Mouse (Mus musculus) heart, adult 9 months (tissue): ENCODE data around the gene Gnai2.

Experiments used
- DNase-seq, 2 experiments: peaks; one replicate each; pipeline ENCODE4 v3.0.0; 2022; ENCODE audit warnings: low spot score in 2 of 2

Gene Gnai2

GRCm38 (mm10) chr9:107609433-107609830 is 25.7 kb downstream of the Gnai2 start:
- DNase-seq, result no peak

- DNase-seq, result no peak
These were observed 26.3 kb downstream of the Gnai2 start, which contains the start of gene Sema3b for GRCm38 (mm10) chr9:107608741-107609432. TSS of gene Sema3b (minus strand) at chr9:107609229.

GRCm38 (mm10) chr9:107607653-107608245 is 27.4 kb downstream of the Gnai2 start:
- DNase-seq, result no peak

- DNase-seq, result no peak
These were observed 28.1 kb downstream of the Gnai2 start for GRCm38 (mm10) chr9:107607036-107607435.

GRCm38 (mm10) chr9:107606591-107606990 is 28.6 kb downstream of the Gnai2 start:
- no peak for DNase-seq

- no peak for DNase-seq
These were observed 30.0 kb downstream of the Gnai2 start for GRCm38 (mm10) chr9:107605041-107605661.

- no peak for DNase-seq
These were observed 31.9 kb downstream of the Gnai2 start for GRCm38 (mm10) chr9:107603251-107603650.

GRCm38 (mm10) chr9:107602068-107602648 is 33.0 kb downstream of the Gnai2 start:
- peak; percentile 84 to 91 for DNase-seq

GRCm38 (mm10) chr9:107601275-107601674 is 33.9 kb downstream of the Gnai2 start:
- no peak for DNase-seq

- no peak for DNase-seq
These were observed 34.4 kb downstream of the Gnai2 start for GRCm38 (mm10) chr9:107600745-107601144.

GRCm38 (mm10) chr9:107599842-107600241 is 35.3 kb downstream of the Gnai2 start:
- DNase-seq, result no peak

GRCm38 (mm10) chr9:107599433-107599832 is 35.7 kb downstream of the Gnai2 start:
- no peak for DNase-seq

- no peak for DNase-seq
These were observed 36.8 kb downstream of the Gnai2 start for GRCm38 (mm10) chr9:107598385-107598784.

- peak; percentile 74 to 85 for DNase-seq
These were observed 38.3 kb downstream of the Gnai2 start for GRCm38 (mm10) chr9:107596619-107597569.

- DNase-seq, result no peak
These were observed 40.7 kb downstream of the Gnai2 start for GRCm38 (mm10) chr9:107594281-107595062.

GRCm38 (mm10) chr9:107593101-107593976 is 41.8 kb downstream of the Gnai2 start:
- DNase-seq, result peak; percentile 74 to 76

GRCm38 (mm10) chr9:107590773-107591060 is 44.5 kb downstream of the Gnai2 start:
- DNase-seq, result no peak

GRCm38 (mm10) chr9:107590058-107590772 is 45.0 kb downstream of the Gnai2 start:
- DNase-seq, result peak; percentile 58 to 62
